Mouse (Mus musculus) embryonic stem cell, embryonic (primary cell): ENCODE results near the gene Col9a3.

Experiments
- CTCF ChIA-PET, 4 experiments: fragments of 300-600 bp in 2 of 4; fragments of 350-600 bp in 2 of 4; sonication (Branson Sonifier 250); formaldehyde crosslinking; loops; one replicate each; lab custom pipeline; 2022; ENCODE audit warnings: inconsistent platforms in 2 of 4; lab: Charles Lee
- POLR2A ChIA-PET, 4 experiments: fragments of 300-600 bp in 2 of 4; fragments of 350-600 bp in 2 of 4; sonication (Branson Sonifier 250); formaldehyde crosslinking; loops; one replicate each; lab custom pipeline; 2022; ENCODE audit warnings: antibody characterized with exemption in 4 of 4, inconsistent platforms in 1 of 4; lab: Charles Lee

The Col9a3 gene

DNA sequence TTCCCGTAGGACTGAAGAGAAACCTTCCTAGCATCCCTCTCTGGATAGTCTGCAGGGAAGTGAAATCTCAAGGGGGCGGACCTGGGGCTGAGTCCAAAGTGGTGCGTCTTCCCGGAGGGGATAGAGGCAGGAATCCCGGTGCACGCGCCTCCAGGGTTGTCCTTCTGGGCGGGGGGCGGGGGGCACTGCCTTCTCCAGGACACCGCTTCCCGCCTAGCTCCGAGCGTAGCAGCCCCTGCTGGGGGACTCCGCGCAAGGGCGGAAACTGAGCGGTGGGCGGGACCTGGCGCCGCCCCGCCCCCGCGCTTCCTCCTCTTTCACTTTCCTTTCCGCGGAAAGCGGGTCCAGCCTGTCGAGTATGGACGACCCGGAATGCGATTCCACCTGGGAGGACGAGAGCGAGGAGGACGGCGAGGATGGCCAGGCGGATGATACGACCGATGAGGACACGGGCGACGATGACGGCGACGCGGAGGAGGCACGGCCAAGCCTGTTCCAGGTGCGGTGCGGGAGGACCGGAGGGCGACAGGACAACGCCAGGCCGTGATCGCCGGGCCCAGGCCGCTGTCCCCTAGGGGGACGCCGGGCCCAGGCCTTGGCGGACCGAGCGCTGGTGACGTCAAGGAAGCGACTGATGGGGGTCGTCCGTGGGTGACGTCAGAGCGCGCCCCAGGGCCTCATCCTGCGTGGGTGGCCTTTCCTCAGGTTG, 8.3 kb upstream of the Col9a3 start, which contains the start of gene Ogfr:
Gene Ogfr, plus strand, starts transcription at position 123 of the 709 bp plus-strand sequence.
- ChIA-PET CTCF (interaction anchor here (0.5 to 3.9 kb wide), 20 partner anchors 8 to 375 kb away, joined by 3 to 18 read pairs (median 3); partner anchors contain the start of genes Bhlhe23 (in 1 of the 4) and Mrgbp (in 1 of the 4)), POLR2A (interaction anchor here (0.6 to 8.6 kb wide), 35 partner anchors 8 to 598 kb away, joined by 3 to 82 read pairs (median 4); partner anchors contain the start of genes Col9a3 (in 3 of the 4), Dido1 (in 2 of the 4), Gid8 (in 2 of the 4) and Rps21 (in 2 of the 4))

DNA sequence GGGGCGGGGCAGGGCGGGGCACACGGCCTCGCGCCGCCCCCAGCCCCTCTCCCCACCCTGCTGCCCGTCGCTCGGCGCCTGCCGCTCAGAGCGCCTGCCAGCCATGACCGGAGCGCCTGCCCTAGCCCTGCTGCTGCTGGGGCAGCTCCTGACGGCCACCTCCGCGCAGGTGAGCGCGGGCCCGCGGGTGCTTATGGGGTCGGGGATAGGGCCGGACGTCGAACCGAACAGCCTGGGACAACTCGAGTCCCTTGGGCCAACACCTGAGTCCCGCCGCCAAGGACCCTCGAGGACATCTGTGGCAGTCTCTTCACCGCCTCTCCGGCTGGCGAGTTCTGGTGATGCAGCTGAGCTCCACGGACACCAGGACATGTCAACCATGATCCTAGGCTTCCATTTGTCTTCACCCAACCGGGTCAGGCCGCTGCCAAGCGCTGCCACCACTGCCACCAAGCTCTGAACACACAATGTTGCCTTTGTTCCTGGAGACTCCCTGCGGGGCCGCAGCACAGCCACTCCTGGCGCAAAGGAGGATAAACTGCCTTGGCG, 641 bp downstream of the Col9a3 start:
- POLR2A ChIA-PET = interaction anchor here (0.7 to 2.4 kb wide), 11 partner anchors 8 to 14 kb away, joined by 3 to 12 read pairs (median 4); partner anchors contain the start of gene Ogfr (in 3 of the 4)
- CTCF ChIA-PET = interaction anchor here in 2 of 4 experiments (0.9 to 2.4 kb wide), 6 partner anchors 9 to 80 kb away, joined by 3 to 12 read pairs (median 4); partner anchors contain the start of gene Ogfr (in 1 of the 2)

DNA sequence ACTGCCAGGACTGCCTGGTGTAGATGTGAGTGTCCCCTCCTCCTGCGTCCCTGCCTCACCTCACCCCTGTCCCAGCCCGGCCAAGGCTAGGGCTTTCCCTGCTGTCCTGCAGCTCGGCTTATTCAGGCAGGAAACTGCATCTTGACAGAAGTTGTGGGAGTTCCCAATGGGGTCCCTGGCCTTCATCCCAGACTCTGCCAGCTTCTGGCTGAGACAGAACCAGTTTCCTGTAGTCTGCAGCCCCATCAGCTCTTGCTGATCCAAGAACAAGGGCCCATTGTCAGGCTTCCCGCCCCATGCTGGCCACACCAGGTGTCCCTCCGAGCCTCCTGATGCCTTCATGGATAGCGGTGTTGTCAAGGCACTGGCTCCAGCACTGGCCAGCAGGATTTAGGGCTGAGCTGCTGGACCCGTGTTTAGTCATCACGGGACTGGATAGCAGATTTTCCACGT, 3.0 kb downstream of the Col9a3 start:
- POLR2A ChIA-PET = interaction anchor here in 3 of 4 experiments (0.6 to 1.7 kb wide), 4 partner anchors 11 to 289 kb away, joined by 3 to 7 read pairs (median 5); partner anchors contain the start of gene Ogfr (in 2 of the 3)
- CTCF ChIA-PET = interaction anchor here in 1 of 4 experiments (1.2 to 1.4 kb wide), 2 partner anchors 12 to 325 kb away, joined by 4 to 5 read pairs; partner anchors contain the start of gene Ogfr

DNA sequence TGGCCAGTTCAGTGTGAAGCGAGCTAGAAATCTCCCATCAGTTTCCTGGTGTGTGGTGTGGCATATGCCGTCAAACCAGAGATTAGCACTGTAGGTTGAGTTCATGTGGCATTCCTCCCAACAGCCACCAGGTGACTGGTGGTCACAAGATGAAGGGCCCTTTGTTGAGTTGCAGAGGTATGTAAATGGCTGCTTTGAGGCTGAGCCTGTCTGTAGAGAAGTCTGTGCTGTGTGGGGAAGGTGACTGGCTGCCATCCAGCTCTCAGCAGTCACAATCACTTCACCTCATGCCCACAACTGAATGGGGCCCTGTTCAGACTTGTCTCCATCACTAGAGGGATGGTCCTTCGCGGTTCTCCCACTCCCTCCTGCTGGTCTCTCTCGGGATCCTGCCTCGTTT, 7.2 kb downstream of the Col9a3 start:
- ChIA-PET CTCF (interaction anchor here in 3 of 4 experiments (0.6 to 1.2 kb wide), 8 partner anchors 8 to 258 kb away, joined by 3 to 7 read pairs (median 3); no protein-coding TSS in a partner anchor), POLR2A (interaction anchor here in 3 of 4 experiments (0.6 to 7.5 kb wide), 37 partner anchors 10 to 348 kb away, joined by 3 to 82 read pairs (median 4); partner anchors contain the start of genes Dido1 (in 2 of the 3), Gid8 (in 2 of the 3), Ogfr (in 2 of the 3) and Mrgbp (in 1 of the 3))

DNA sequence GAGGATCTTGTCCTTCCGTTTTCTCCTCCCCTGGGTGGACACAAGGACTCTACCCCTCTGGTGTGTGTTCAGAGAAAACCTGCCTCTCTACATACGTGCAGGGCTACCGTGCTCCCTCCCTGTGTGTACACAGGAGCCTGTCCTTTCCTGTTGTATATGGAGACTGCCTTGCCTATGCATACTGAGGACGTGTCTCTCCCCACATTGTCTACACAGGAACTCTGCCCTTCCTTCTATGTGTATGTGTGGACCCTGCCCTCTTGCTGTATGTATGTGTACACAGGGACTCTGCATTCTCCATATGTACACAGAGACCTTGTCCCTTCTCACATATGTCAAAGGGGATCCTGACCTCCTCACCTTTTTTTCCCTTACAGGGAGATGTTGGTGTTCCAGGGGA, 12.7 kb downstream of the Col9a3 start:
- POLR2A ChIA-PET = interaction anchor here in 1 of 4 experiments (0.6 to 2.4 kb wide), 3 partner anchors 21 to 120 kb away, joined by 3 to 6 read pairs (median 5); partner anchors contain the start of gene Ogfr
- CTCF ChIA-PET = no interaction called here

DNA sequence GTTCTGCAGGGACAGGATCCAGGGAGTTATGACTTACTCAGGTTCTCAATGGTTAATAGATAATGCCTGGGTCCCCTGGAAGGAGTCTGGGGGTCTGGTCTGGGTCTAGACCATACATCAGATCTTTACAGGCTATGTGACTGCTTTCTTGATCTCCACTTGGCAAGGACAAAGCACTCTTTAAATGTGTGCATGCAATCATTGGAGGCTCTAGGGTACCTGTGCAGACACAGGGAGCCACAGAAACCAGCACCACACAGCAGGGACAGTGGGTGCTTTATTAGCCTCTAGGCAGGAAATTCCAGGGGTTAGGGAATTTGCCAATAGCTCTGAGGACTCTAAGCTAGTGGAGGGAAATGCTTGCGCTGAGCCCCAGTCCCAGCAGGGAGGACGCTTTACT, 14.3 kb downstream of the Col9a3 start:
- ChIA-PET POLR2A (interaction anchor here in 2 of 4 experiments (1.1 to 5.9 kb wide), 4 partner anchors 7 to 23 kb away, joined by 3 to 37 read pairs (median 4); partner anchors contain the start of gene Ogfr (in 1 of the 2)), CTCF (interaction anchor here in 1 of 4 experiments (0.6 kb wide), 1 partner anchor 568 kb away, joined by 3 read pairs; no protein-coding TSS in a partner anchor)

DNA sequence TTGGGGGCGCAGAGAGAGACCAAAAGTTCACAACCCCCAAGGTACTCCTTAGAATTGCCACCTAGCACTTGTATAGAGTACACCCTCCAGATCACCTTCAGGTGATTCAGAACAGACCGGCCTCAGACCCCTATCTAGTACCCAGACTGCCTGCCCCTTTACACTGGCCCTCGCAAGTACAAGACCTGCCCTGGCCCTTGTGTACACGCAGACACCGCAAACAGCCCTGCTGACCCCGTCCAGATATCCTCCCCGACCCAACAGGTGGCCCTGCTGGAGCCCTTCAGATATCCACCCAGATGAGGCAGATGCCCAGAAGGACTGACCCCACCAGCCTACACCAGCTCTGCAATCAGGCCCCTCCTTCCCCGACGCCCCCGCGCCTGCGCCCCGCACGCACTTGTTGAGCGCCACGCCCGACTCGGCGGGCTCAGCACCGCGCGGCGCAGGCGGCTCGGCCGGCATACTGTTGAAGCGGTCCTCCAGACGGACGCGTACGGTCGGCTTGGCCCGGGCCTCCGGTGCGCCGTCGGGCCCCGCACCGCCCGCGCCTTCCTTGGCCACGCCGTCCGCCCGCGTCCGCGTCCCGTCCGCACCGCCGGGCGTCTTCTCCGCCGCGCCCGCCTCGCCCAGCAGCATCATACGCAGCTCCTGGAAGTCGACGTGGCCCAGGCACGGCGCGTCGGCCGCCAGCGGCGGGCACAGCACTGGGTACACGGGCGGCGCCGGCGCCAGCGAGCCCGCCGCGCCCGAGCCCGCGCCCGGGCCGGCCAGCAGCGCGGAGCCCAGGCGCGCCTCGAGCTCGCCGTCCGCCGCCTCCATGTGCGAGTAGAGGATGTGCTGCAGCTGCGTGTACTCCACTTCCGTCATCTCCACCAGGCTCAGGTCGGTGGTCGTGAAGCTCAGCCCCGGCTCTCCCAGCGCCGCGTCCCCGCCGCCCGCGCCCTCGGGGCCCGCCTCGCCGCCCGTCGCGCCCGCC, 44.3 kb downstream of the Col9a3 start:
- CTCF ChIA-PET = interaction anchor here in 2 of 4 experiments (0.5 to 2.3 kb wide), 6 partner anchors 15 to 170 kb away, joined by 3 to 13 read pairs (median 4); no protein-coding TSS in a partner anchor

DNA sequence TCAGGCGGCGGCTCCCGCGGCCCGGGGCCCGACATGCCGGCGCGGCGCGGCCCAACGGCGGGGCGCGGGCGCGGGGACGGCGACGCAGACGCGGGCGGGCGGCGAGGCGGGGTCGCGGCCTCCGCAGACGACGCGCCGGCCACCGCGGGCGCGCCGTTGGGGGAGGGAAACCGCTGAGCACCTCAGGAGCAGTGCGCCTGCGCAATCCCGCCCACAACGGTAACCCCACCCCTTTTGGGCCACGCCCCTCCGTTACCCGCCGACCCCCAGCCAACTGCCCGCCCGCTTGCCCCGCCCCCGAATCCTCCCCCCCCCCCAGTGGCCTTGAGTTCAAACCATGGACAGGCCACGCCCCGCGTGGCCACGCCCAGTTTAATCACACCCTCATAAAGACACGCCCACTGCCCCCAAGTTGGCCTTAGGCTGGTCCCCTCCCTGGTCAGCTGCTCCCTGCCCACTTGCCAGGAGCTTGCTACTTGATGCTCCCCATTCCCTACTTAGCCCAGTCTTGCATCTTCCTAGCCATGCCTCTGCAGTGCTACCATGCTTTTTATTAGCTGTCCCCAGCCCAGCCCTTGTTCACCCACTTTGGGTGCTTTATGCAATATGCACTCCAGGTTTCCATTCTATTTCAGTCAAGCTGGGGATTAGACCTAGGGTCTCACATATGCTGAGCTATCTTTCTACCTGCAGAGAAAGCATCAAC, 45.1 kb downstream of the Col9a3 start, which contains the start of gene Tcfl5:
Gene Tcfl5, minus strand, starts transcription at position 154 of the 706 bp plus-strand sequence.
- ChIA-PET POLR2A (interaction anchor here in 3 of 4 experiments (0.6 to 2.9 kb wide), 27 partner anchors 10 to 544 kb away, joined by 3 to 19 read pairs (median 4); partner anchors contain the start of genes Dido1 (in 2 of the 3), Gid8 (in 2 of the 3), Ogfr (in 2 of the 3) and Ppdpf (in 1 of the 3)), CTCF (interaction anchor here in 2 of 4 experiments (0.5 to 2.3 kb wide), 7 partner anchors 14 to 320 kb away, joined by 3 to 13 read pairs (median 4); no protein-coding TSS in a partner anchor)

More for the DNA sequence above, 44.3 kb downstream of the Col9a3 start:
- POLR2A ChIA-PET = interaction anchor here in 3 of 4 experiments (0.7 to 2.9 kb wide), 36 partner anchors 11 to 385 kb away, joined by 3 to 19 read pairs (median 4); partner anchors contain the start of genes Dido1 (in 2 of the 3), Gid8 (in 2 of the 3), Ogfr (in 1 of the 3) and Rps21 (in 1 of the 3)

DNA sequence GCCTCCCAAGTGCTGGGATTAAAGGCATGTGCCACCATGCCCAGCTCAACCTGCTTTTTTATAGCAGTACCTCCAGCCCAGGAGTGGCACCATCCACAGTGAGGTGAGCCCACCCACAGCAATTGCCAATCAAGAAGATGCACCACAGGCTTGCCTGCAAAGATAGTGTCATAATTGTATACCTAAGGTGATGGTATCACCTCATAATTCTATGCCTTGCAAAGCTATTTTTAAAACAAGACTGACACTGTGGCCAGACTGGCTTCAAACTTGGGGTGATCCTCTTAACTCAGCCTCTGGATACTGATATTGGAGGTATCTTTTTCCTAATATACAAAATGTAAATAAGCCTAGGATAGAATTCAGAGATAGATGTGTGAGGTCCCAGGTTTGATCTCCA, 46.0 kb downstream of the Col9a3 start:
- POLR2A ChIA-PET = interaction anchor here in 2 of 4 experiments (1.0 to 2.9 kb wide), 12 partner anchors 13 to 136 kb away, joined by 3 to 19 read pairs (median 4); partner anchors contain the start of genes Ogfr (in 2 of the 2), Dido1 (in 1 of the 2) and Gid8 (in 1 of the 2)
- CTCF ChIA-PET = interaction anchor here in 2 of 4 experiments (1.1 to 2.3 kb wide), 2 partner anchors 13 to 61 kb away, joined by 3 to 13 read pairs; no protein-coding TSS in a partner anchor

DNA sequence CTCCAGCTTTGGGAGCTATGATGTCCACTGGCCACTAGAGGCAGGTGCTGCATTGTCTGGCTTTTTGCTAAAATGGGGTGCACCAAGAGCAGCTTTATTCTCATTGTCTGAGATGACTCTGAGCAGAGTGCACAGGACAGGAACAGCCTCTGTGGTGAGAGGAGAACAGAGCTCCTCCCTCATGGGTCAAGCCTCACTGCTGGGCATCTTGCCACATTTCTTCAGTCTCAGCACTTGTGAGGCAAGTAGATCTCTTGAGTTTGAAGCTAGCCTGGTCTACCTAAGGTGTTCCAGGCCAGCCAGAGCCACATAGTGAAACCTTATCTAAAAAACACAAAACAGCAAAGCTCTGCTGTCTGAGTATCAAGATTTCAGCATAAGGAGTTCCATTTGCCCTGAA, 49.3 kb downstream of the Col9a3 start:
- POLR2A ChIA-PET = interaction anchor here (0.7 to 2.4 kb wide), 14 partner anchors 9 to 97 kb away, joined by 3 to 8 read pairs (median 3); partner anchors contain the start of genes Dido1 (in 2 of the 4) and Gid8 (in 2 of the 4)
- CTCF ChIA-PET = interaction anchor here (0.6 to 2.4 kb wide), 15 partner anchors 8 to 137 kb away, joined by 3 to 23 read pairs (median 4); no protein-coding TSS in a partner anchor

DNA sequence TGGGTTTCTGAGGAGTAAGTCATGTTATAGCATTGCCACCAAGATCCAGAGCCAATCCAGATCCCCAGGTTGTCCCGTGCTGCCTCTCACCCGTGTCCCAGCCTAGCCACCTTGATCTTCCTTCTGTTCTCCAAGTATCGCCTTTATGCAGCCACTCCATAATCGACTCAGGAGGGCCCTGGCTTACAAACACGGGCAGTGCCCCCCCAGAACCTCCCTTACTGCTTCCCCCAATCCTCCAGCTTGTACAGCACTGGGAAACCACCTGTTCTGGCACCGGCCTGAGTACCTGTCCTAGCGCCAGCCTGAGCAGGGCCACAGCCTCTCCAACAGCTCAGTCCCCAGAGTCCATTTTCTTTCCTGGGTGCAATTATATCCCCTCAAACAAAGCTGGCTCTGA, 57.1 kb downstream of the Col9a3 start:
- CTCF ChIA-PET = interaction anchor here in 3 of 4 experiments (0.7 to 3.2 kb wide), 5 partner anchors 7 to 90 kb away, joined by 3 to 23 read pairs (median 3); no protein-coding TSS in a partner anchor
- POLR2A ChIA-PET = interaction anchor here in 2 of 4 experiments (0.9 to 16.0 kb wide), 9 partner anchors 8 to 73 kb away, joined by 3 to 160 read pairs (median 5); partner anchors contain the start of genes Dido1 (in 1 of the 2), Gid8 (in 1 of the 2) and Tcfl5 (in 1 of the 2)

DNA sequence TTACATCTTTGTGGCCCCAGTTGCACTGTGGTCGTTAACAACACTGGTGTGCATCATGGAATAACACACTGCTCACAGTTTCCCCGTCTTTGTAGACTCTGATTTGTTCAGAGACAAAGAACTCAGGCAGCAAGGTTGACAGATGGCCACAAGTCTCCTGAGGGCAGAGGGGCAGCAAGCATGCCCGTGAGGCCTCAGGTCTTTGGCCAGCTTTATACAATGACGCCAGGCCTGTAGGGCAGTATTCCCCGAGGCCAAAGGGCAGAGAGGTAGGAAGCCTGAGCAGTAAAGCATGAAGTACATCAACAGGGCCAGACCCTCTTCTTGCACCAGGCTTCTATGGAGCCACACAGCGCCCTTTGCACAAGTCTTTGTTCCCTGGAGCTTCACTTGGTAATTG, 57.6 kb downstream of the Col9a3 start:
- ChIA-PET POLR2A (interaction anchor here in 3 of 4 experiments (0.6 to 16.0 kb wide), 12 partner anchors 8 to 382 kb away, joined by 3 to 160 read pairs (median 4); partner anchors contain the start of genes Cables2 (in 1 of the 3), Dido1 (in 1 of the 3), Gid8 (in 1 of the 3) and Tcfl5 (in 1 of the 3)), CTCF (interaction anchor here in 3 of 4 experiments (0.7 to 3.2 kb wide), 8 partner anchors 8 to 546 kb away, joined by 3 to 23 read pairs (median 3); partner anchors contain the start of gene Mrgbp (in 1 of the 3))

DNA sequence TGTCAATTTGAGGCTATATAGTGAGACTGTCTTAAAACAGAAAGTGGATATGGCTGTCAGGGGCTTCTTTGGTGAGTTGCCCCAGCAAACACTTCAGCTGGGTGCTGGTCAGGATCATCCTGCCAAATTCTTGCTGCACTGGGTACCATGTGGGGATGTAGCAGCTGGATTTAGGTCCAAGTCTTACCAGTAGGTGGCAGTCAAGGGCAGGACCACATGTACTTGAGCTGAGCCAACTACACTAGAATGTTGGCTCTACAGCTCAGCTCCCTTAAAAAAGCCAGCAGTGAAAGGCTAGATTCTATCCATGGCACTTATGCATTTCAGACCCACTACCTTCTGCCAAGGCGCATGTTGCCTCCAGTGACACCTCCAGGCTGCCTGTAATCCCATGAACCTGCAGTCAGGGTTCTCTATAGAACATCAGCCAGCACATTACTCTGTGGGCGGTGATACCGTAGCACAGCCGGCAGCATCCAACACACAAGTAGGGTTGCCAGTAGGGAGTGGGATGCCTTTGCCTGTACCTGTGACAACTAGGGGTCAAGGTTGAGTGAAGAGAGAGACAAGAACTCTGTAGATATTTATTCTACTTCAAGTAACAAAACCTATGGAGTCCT, 59.9 kb downstream of the Col9a3 start:
- CTCF ChIA-PET = interaction anchor here (0.6 to 3.2 kb wide), 54 partner anchors 9 to 1022 kb away, joined by 3 to 25 read pairs (median 4); partner anchors contain the start of genes Bhlhe23 (in 1 of the 4), Ogfr (in 1 of the 4), Slco4a1 (in 1 of the 4) and Tcfl5 (in 1 of the 4)

DNA sequence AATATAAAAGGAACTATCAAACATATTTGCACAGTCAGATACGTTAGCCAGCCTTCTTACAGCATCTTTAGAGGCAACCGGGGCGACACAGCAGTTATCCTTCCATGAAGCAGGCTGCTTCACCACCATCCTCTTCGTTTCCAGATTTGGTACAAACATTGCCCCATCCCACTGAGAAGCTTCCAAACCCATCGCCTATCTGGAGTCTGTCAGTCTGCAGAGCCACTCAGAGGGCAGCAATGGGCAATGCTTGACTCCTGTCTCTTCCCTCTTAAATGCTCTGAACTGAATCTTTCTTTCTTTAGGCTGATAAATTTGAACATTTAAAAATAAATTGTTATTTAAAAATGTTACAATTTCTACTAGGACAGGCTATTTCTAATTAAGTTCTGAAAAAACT, 60.8 kb downstream of the Col9a3 start:
- ChIA-PET CTCF (interaction anchor here in 3 of 4 experiments (0.6 to 1.1 kb wide), 4 partner anchors 20 to 76 kb away, joined by 3 to 6 read pairs (median 4); no protein-coding TSS in a partner anchor), POLR2A (interaction anchor here in 2 of 4 experiments (0.5 to 16.0 kb wide), 7 partner anchors 10 to 404 kb away, joined by 3 to 160 read pairs (median 4); no protein-coding TSS in a partner anchor)

More for the DNA sequence above, 59.9 kb downstream of the Col9a3 start:
- POLR2A ChIA-PET = interaction anchor here in 3 of 4 experiments (0.6 to 16.0 kb wide), 24 partner anchors 11 to 310 kb away, joined by 3 to 160 read pairs (median 4); partner anchors contain the start of genes Arfgap1 (in 1 of the 3), Dido1 (in 1 of the 3), Gid8 (in 1 of the 3) and Ogfr (in 1 of the 3)
